Mouse (Mus musculus): ENCODE measurements around the gene Clk4. TPM values are rescaled to one million over a fixed set of nuclear protein-coding genes. Genes with fewer than 3 reads are reported as not detected.

The Clk4 gene
- 73.4 and 85.5 TPM in 2 replicates for polyA plus RNA-seq (2015; fragmentation: Nextera tagmentation; extraction: Ambion mirVana)

DNA sequence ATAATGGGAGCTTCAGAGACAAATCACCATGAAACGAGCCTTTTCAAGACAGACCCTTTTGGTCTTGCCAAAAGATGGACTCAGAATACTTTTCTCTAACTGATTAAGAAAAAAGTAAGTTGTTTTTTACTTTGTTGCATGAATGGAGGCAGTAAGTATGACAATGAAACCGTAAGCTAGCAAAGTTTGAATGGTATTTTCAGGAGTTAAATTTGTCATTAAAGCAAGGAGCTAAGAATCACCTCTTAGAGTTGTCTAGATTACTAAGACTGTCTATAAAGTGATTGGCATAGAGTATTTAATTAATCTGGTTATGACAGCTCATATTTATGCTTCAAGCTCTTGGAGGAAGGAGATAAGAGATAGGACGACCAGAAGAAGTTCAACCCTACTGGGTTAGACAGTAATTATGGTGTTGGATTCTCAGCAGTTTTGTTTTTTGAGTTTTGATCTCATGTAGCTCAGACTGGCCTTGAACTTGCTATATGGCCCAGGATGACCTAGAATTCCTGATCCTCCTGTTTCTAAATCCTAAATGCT, at the start of gene Clk4:
Gene Clk4 (plus strand): TSS at position 51 of the 540 bp plus-strand sequence.

GRCm38 (mm10) chr11:51220308-51220707, 41.2 kb upstream of the Clk4 start, which contains the start of gene Gm12569:
Gene Gm12569 (plus strand): TSS chr11:51220473.

GRCm38 (mm10) chr11:51262342-51263285, 1.1 kb downstream of the Clk4 start, which contains the start of gene BC049762:
Gene BC049762 (minus strand): TSS chr11:51263046.

GRCm38 (mm10) chr11:51289564-51290041, 28.1 kb downstream of the Clk4 start, which contains the start of gene Col23a1:
Gene Col23a1 (plus strand): TSS chr11:51289920.

Other genes with a start within 250 kb of the Clk4 start
- 0.35 and 0.63 TPM in 2 replicates for gene Olfr54, start 247.5 kb upstream of the Clk4 start, polyA plus RNA-seq (2015; fragmentation: Nextera tagmentation; extraction: Ambion mirVana)
- gene Olfr1375, start 213.6 kb upstream of the Clk4 start, polyA plus RNA-seq (2015; fragmentation: Nextera tagmentation; extraction: Ambion mirVana) = not detected in 2 replicates
- gene Zfp354a, start 202.5 kb upstream of the Clk4 start, polyA plus RNA-seq (2015; fragmentation: Nextera tagmentation; extraction: Ambion mirVana) = 5.8 and 6.9 TPM in 2 replicates
- gene Gm12569, start 41.3 kb upstream of the Clk4 start, polyA plus RNA-seq (2015; fragmentation: Nextera tagmentation; extraction: Ambion mirVana) = not detected in 2 replicates
- gene BC049762, start 1.3 kb downstream of the Clk4 start, polyA plus RNA-seq (2015; fragmentation: Nextera tagmentation; extraction: Ambion mirVana) = 2.1 and 2.7 TPM in 2 replicates
- gene Col23a1, start 28.2 kb downstream of the Clk4 start, polyA plus RNA-seq (2015; fragmentation: Nextera tagmentation; extraction: Ambion mirVana) = 4.5 and 9.9 TPM in 2 replicates

Measured in adrenal gland, postnatal 0 days (tissue).